Mouse (Mus musculus): ENCODE data around the gene Tut4. TPM values are rescaled to one million over a fixed set of nuclear protein-coding genes. Genes with fewer than 3 reads are reported as not detected.

Gene Tut4
- 31.3 and 35.0 TPM in 2 replicates for polyA plus RNA-seq (2012; rRNA removed)

DNA sequence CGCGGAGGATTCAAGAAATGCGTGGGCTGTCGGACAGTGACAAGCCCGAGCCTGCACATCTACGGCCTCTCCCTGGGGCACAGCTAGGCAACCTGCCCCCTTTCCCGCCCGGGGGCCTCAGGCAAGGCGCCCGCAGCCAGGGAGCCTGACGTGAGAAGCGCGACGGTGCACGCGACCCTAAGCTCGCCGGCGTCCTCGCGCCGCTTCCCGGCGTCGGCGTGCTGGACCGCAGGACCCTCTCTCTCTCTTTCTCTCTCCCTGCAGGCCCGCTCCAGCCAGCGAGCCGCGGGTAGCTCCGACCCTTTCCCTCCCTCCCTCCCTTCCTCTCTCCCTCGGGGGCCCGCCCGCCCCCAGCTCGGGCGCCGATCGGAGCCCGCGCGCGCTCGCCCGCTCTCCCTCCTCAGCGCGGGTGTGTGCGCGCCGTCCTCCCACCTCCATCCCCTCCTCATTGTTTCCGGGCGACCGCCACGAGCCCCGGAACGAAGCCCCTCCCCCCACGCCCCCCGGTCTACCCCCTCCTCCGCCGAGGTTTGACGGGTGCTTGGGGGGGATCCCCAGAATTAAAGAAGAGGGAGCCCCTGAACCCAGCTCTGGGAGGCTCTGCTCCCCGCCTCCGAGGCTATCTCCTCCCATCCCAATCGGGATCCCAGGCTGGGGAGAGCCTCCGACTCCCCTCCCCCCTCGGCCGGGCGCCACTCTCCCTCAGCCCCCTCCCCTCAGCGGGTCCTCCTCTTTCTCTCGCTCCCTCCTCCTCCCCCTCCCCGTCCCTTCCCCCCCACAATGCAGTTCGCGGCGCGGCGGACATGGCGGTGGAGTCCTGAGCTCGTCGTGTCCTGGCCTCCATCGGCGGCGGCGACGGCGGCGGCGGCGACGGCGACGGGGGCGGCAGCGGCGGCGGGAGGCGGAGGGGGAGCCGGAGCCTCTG lies at the start of gene Tut4:
Gene Tut4, plus strand, starts transcription at position 196 of the 925 bp plus-strand sequence.
- WGBS = under 1% methylated on average over 69 of the region's 97 CpGs
- Histone ChIP-seq H3K4me3 (replicated peaks; ENCODE audit: extremely low read depth, low read depth, low read length) (peak within 1 kb of the TSS; percentile 79), H3K4me1 (ENCODE audit: control insufficient read depth, insufficient read depth, low read length) (peaks cover 6% of the 10 kb centered on the region; the same call in 1 of the 2 replicates)
- no peak for TF ChIP-seq CTCF (IDR thresholded peaks at IDR 0.05; ENCODE audit: insufficient read depth, low read length)
- peak; percentile 62; the same call in 1 of the 2 replicates for TF ChIP-seq POLR2A (IDR thresholded peaks at IDR 0.05; ENCODE audit: borderline replicate concordance, extremely low read depth, low read depth, low read length)
- peak; percentile 72 for DNase-seq

DNA sequence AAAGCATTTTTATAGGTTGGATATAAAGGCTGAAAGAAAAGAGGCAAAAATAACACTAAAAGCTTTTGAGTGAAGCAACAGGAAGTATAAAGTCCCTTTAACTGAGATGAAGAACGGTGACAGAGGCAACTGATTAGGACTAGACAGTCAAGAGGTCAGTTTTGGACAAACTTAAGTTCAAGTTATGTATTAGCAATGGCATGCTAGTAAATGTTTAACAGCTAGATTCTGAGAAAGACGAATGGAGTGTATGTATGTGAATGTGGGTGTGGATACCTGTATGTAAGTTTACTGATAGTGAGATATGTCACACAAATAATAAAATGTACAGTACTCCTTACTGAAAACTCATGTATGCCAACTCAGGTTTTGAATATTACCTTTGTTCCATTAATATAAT lies 34.6 kb upstream of the Tut4 start:
- TF ChIP-seq CTCF (IDR thresholded peaks at IDR 0.05; ENCODE audit: insufficient read depth, low read length) (no peak), POLR2A (IDR thresholded peaks at IDR 0.05; ENCODE audit: borderline replicate concordance, extremely low read depth, low read depth, low read length) (no peak)
- 53% methylated on average over 2 of the region's 2 CpGs for WGBS
- Histone ChIP-seq H3K4me3 (replicated peaks; ENCODE audit: extremely low read depth, low read depth, low read length) (no peak overlapping the region), H3K4me1 (ENCODE audit: control insufficient read depth, insufficient read depth, low read length) (no peaks in the 10 kb centered on the region)
- no peak for DNase-seq

DNA sequence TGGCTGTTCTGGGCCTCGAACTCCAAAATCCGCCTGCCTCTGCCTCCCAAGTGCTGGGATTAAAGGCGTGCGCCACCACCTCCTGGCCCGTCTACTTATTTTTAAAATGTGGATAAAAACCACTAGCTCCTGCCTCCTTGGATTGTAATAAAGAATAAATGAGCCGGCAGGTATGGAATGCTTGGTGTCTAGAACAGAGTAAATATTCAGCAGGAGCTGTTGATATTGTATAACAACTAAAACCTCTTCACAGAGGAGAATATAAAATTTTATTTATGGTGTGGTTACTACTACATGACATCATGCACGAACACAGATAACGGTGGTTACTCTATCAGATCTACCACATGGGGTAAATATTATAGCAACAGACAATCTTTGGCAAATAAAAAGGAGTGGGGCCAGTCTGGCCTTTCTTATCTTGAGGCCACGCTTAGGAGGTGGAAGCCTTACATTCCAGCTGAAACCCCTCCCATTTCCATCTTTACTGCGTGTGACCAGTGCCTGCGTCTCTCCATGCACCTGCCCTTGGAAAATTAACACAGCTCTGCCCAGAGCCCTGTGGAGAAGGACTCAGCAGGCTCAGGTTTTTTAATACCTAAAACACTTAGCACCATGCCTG lies 31.4 kb upstream of the Tut4 start:
- DNase-seq = no peak
- no peak overlapping the region for H3K4me3 ChIP-seq (replicated peaks; ENCODE audit: extremely low read depth, low read depth, low read length)
- WGBS = 48% methylated on average over 11 of the region's 11 CpGs
- TF ChIP-seq CTCF (IDR thresholded peaks at IDR 0.05; ENCODE audit: insufficient read depth, low read length) = no peak
- no peaks in the 10 kb centered on the region for H3K4me1 ChIP-seq (ENCODE audit: control insufficient read depth, insufficient read depth, low read length)

DNA sequence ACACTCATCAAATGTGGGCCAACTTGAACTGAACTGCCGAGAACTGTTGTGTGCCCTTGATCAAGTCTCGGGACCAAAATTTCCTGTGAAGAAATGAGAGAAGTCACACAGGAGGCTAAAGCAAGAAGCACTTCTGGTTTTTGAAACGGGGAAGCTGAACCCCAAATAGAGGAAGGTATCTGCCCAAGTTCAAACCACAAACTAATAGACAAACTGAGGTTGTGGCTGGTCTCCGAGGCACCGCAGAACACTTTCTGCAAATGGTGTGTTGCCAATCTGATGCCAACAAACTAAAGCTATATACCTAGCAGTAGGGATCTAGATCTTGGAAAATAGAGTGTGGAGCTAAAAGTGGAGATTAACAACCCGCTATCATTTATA lies 30.9 kb upstream of the Tut4 start:
- Histone ChIP-seq H3K4me3 (replicated peaks; ENCODE audit: extremely low read depth, low read depth, low read length) (no peak overlapping the region), H3K4me1 (ENCODE audit: control insufficient read depth, insufficient read depth, low read length) (no peaks in the 10 kb centered on the region)
- TF ChIP-seq CTCF (IDR thresholded peaks at IDR 0.05; ENCODE audit: insufficient read depth, low read length) (no peak), POLR2A (IDR thresholded peaks at IDR 0.05; ENCODE audit: borderline replicate concordance, extremely low read depth, low read depth, low read length) (no peak)
- 63% methylated on average over 6 of the region's 6 CpGs for WGBS
- no peak for DNase-seq

DNA sequence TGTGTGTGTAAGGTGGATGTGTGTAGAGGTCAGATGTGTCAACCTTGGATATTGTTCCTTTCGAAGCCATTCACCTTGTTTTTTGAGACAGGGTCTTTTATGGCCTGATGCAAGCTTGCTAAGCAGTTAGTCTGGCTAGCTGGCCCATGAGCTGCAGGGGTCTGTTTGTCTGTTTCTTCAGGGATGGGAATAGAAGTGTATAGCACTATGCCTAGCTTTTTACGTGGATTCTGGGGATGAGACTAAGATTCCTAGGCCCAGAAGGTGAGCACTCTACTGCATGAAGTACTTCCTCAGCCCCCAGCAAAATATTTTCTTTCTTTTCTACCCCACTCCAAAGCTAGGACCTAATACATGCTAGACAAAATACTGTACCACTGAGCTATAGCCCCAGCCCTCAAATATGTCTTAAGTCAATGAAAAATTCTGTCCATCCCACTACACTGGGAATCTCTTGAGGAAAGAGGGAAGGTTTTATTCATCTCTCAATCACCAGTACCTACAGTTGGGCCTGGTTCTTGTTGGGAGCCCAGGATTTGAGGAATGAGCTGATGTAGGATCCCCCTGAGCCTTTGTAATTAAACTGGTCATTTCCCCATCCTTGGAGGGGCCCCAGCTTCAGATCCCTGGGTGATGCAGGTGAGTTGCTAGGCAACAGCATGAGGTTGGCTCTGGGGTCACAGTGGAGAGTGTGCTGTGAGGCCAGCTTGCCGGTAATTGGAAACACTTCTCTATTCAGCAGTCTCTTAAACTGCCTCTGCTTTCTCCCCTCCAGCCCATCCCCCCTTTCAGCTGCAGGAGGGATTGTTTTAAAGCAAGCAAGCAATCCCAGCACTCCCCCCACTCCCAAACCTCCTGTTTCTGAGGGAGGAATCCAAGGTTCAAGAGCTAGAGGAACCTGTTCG lies 28.3 kb upstream of the Tut4 start:
- no peak for DNase-seq
- no peaks in the 10 kb centered on the region for H3K4me1 ChIP-seq (ENCODE audit: control insufficient read depth, insufficient read depth, low read length)
- no peak overlapping the region for H3K4me3 ChIP-seq (replicated peaks; ENCODE audit: extremely low read depth, low read depth, low read length)
- TF ChIP-seq CTCF (IDR thresholded peaks at IDR 0.05; ENCODE audit: insufficient read depth, low read length) = no peak
- TF ChIP-seq POLR2A (IDR thresholded peaks at IDR 0.05; ENCODE audit: borderline replicate concordance, extremely low read depth, low read depth, low read length) = no peak
- 68% methylated on average over 4 of the region's 4 CpGs for WGBS

DNA sequence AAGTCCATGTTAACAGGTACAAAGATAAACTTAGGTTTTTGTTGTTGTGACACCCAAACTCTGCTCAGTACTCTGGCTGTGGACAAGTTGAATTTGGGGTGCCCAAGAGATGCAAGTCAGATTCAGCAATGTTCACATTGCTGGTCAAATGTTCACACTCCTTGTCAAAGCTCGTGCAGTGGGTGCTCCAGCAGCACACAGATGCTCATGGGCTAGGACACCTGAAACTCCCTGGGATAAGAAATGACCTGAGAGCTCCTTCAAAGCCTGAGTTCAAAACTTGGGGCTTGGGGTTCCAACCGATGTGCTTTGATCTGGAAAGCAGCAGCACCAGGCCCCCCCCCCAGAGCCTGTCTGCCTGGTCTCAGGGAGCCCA lies 27.7 kb upstream of the Tut4 start:
- TF ChIP-seq POLR2A (IDR thresholded peaks at IDR 0.05; ENCODE audit: borderline replicate concordance, extremely low read depth, low read depth, low read length) (no peak), CTCF (IDR thresholded peaks at IDR 0.05; ENCODE audit: insufficient read depth, low read length) (no peak)

DNA sequence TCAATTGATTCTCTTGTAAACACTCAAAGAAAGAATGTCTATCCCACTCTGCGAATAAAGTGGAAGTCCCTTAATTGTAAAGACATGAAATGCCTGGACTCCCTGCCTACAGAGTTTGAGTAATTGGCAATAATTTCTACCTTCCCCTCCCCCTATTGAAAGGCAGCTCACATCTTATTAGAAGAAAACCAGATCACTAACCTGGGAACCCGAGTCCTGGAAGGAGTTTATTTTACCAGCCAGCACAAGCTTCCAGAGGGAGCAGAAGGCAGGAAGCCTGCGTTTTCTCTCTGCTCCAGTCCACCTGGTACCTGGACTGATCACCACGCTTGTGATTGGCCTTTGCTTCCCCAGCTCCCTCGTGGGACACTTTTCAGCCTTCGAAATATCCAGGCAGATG lies 25.9 kb upstream of the Tut4 start:
- DNase-seq = no peak
- WGBS = 31% methylated on average over 6 of the region's 6 CpGs
- TF ChIP-seq POLR2A (IDR thresholded peaks at IDR 0.05; ENCODE audit: borderline replicate concordance, extremely low read depth, low read depth, low read length) (no peak), CTCF (IDR thresholded peaks at IDR 0.05; ENCODE audit: insufficient read depth, low read length) (no peak)
- Histone ChIP-seq H3K4me3 (replicated peaks; ENCODE audit: extremely low read depth, low read depth, low read length) (no peak overlapping the region), H3K4me1 (ENCODE audit: control insufficient read depth, insufficient read depth, low read length) (no peaks in the 10 kb centered on the region)

More for the DNA sequence above, 27.7 kb upstream of the Tut4 start:
- WGBS = 53% methylated on average over 2 of the region's 2 CpGs
- H3K4me1 ChIP-seq (ENCODE audit: control insufficient read depth, insufficient read depth, low read length) = no peaks in the 10 kb centered on the region
- DNase-seq = no peak
- no peak overlapping the region for H3K4me3 ChIP-seq (replicated peaks; ENCODE audit: extremely low read depth, low read depth, low read length)

DNA sequence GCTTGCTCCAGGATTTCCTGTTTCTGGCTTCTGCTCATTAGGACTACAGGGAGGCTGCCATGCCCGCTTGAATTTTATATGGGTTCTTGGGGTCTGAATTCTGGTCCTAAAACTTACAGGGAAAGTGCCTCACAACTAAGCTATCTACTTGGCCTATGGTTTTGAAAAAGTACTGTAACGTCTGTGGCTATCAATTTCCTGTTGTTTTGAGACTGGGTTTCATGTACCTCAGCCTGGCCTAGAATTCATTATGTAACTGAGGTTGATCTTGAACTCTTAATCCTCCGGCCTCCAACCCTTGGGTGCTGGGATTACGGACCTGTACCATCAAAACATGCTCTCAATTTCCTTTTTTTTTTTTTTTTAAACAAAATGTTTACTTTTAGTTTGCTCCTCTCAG lies 25.0 kb upstream of the Tut4 start:
- no peaks in the 10 kb centered on the region for H3K4me1 ChIP-seq (ENCODE audit: control insufficient read depth, insufficient read depth, low read length)
- H3K4me3 ChIP-seq (replicated peaks; ENCODE audit: extremely low read depth, low read depth, low read length) = no peak overlapping the region
- TF ChIP-seq CTCF (IDR thresholded peaks at IDR 0.05; ENCODE audit: insufficient read depth, low read length) (no peak), POLR2A (IDR thresholded peaks at IDR 0.05; ENCODE audit: borderline replicate concordance, extremely low read depth, low read depth, low read length) (no peak)
- WGBS = 59% methylated on average over 4 of the region's 4 CpGs
- DNase-seq = no peak

DNA sequence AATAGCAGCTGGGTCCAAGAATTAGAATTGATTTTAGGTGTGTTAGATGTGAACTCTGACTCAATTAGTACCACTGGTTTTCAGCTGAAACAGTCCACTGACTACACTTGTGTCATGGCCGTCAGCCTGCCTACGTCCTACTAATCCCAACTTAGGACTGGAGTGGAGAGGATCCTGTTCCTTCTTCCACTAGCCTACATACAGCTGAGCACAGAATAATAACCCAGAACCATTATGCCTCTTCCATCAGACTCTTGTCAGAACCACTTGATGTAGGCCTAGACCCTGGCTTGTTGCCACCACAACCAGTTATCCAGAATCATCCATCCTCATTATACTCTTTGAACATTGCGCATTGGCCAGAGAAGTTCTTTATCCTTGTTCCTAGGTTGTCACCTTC lies 24.4 kb upstream of the Tut4 start:
- H3K4me1 ChIP-seq (ENCODE audit: control insufficient read depth, insufficient read depth, low read length) = no peaks in the 10 kb centered on the region
- 98% methylated on average over 3 of the region's 3 CpGs for WGBS
- no peak for DNase-seq
- no peak for TF ChIP-seq POLR2A (IDR thresholded peaks at IDR 0.05; ENCODE audit: borderline replicate concordance, extremely low read depth, low read depth, low read length)
- no peak for TF ChIP-seq CTCF (IDR thresholded peaks at IDR 0.05; ENCODE audit: insufficient read depth, low read length)
- H3K4me3 ChIP-seq (replicated peaks; ENCODE audit: extremely low read depth, low read depth, low read length) = no peak overlapping the region

All from lung, adult 2 months (tissue).